Mouse (Mus musculus): Measurements from ENCODE around the gene Cdc42bpa.

- no peak for TF ChIP-seq CTCF (conservative IDR thresholded peaks at IDR 0.05; ENCODE audit: low read length)
- no peak for TF ChIP-seq POU5F1 (IDR thresholded peaks at IDR 0.05; ENCODE audit: borderline replicate concordance, low read length)
- no peak for TF ChIP-seq NANOG (IDR thresholded peaks at IDR 0.05; ENCODE audit: borderline replicate concordance, low read length)
Measured at GRCm38 (mm10) chr1:180030631-180031365, 70.5 kb downstream of the Cdc42bpa start.
